Mouse (Mus musculus): ENCODE measurements around the gene Nmnat3.

DNA sequence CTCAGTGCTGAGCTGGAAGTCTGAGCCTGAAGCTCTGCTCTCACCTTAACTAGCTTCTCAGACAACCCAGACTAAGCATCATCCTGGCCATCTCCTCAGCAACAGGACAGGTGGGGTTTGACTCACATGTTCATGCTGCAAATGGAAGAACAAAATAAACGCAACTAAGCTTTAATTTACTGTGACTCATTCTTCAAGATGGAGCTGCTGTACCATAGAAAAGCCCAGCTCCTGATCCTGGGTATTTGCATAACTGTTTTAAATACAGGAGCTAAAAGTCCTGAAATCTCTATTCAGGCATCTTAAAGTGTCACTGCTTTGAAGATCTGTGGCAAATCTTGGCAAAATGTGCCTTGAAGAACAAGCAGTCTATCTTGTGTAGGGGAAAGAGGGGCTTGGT lies 38.9 kb downstream of the Nmnat3 start:
- no peak for TF ChIP-seq ZC3H11A (IDR thresholded peaks at IDR 0.05; ENCODE audit: borderline replicate concordance, low read depth, low read length)
- no peak for TF ChIP-seq MAFK (IDR thresholded peaks at IDR 0.05; ENCODE audit: insufficient read depth, low read depth, low read length)
